Mouse (Mus musculus) ES-Bruce4 (cell line): Measurements from ENCODE around the gene Kcnq1.

Experiments
- CTCF ChIP-seq: IDR thresholded peaks from one replicate; pipeline ENCODE4 v1.8.1; 2011; ENCODE audit warnings: low read depth, low read length
- EP300 ChIP-seq: IDR thresholded peaks from 2 replicates; pipeline ENCODE4 v1.6.1; 2011; ENCODE audit warnings: low read depth, low read length; ENCODE audit not compliant: insufficient read depth

DNA sequence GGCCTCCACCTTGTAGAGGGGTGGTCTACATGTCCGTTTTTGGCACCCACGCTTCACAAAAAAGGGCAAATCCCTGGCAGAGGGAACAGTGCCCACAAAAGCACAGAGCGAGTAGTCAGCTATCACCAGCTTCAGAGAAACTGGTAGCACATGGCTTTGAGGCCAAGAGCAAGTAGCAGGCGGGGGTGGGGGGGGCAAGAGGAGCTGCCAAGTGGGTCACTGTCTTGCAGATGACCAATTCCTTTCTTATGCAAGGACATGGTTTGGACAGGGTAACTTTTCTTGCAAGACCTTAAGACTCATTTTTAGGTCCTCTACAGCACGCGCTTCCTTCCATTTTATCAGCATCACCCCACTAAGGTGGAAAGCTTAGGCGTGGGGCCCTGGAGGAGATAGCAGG is 205.3 kb downstream of the Kcnq1 start:
- TF ChIP-seq EP300 (no peak), CTCF (no peak)
